Mouse (Mus musculus) myocyte (in vitro differentiated cells): ENCODE data around the gene Btbd16.

ENCODE experiments used
- MAX ChIP-seq: IDR thresholded peaks from one replicate; pipeline ENCODE4 v1.6.1; 2011; ENCODE audit warnings: low read depth, mild to moderate bottlenecking, control low read depth
- POLR2A ChIP-seq: IDR thresholded peaks from one replicate; pipeline ENCODE4 v1.6.1; 2011; ENCODE audit warnings: low read depth, mild to moderate bottlenecking, control low read depth, moderate library complexity; ENCODE audit not compliant: insufficient read length
- POLR2AphosphoS2 ChIP-seq: IDR thresholded peaks from one replicate; pipeline ENCODE4 v1.6.1; 2011; ENCODE audit warnings: low read depth, control low read depth; ENCODE audit not compliant: insufficient read length
- SRF ChIP-seq: IDR thresholded peaks from one replicate; pipeline ENCODE4 v1.6.1; 2011; ENCODE audit warnings: low read depth; ENCODE audit not compliant: control insufficient read depth, insufficient read length
- USF1 ChIP-seq: IDR thresholded peaks from one replicate; pipeline ENCODE4 v1.6.1; 2011; ENCODE audit warnings: low read depth, mild to moderate bottlenecking, control low read depth, moderate library complexity

- TF ChIP-seq SRF (no peak), MAX (no peak), POLR2A (no peak), USF1 (no peak), POLR2AphosphoS2 (no peak)
Measured at GRCm38 (mm10) chr7:130801811-130802210, 27.9 kb downstream of the Btbd16 start.
